Mouse (Mus musculus) C2C12 (cell line): ENCODE data around the gene Ssbp3. TPM values are rescaled to one million over a fixed set of nuclear protein-coding genes. Genes with fewer than 3 reads are reported as not detected.

Experiments used
- H3K27me3 ChIP-seq: one replicate; pipeline ENCODE4 v1.6.1; 2011; ENCODE audit not compliant: control insufficient read depth, insufficient read depth, insufficient read length
- H3K36me3 ChIP-seq: one replicate; pipeline ENCODE4 v1.6.1; 2011; ENCODE audit not compliant: control insufficient read depth, insufficient read depth
- H3K4me3 ChIP-seq: one replicate; pipeline ENCODE4 v1.5.1; 2011; ENCODE audit warnings: mild to moderate bottlenecking, control low read depth; ENCODE audit not compliant: poor library complexity, insufficient read depth, severe bottlenecking
- H3K79me2 ChIP-seq: one replicate; pipeline ENCODE4 v1.6.1; 2011; ENCODE audit not compliant: control insufficient read depth, insufficient read depth
- H3K79me3 ChIP-seq: one replicate; pipeline ENCODE4 v1.6.1; 2011; ENCODE audit warnings: low read depth, control low read depth
- H3ac ChIP-seq: one replicate; pipeline ENCODE3; 2011; ENCODE audit warnings: low read depth; ENCODE audit not compliant: control insufficient read depth, insufficient read length
- CEBPB ChIP-seq: IDR thresholded peaks from one replicate; pipeline ENCODE4 v1.6.1; 2011; ENCODE audit warnings: low read depth, mild to moderate bottlenecking, control low read depth, moderate library complexity
- CTCF ChIP-seq: IDR thresholded peaks from one replicate; pipeline ENCODE4 v1.5.1; 2011; ENCODE audit not compliant: control insufficient read depth, insufficient read depth, insufficient read length
- FOSL1 ChIP-seq: IDR thresholded peaks from one replicate; pipeline ENCODE4 v1.8.0; 2011; ENCODE audit warnings: mild to moderate bottlenecking, low read length; ENCODE audit not compliant: poor library complexity, insufficient read depth, severe bottlenecking
- MAX ChIP-seq: IDR thresholded peaks from one replicate; pipeline ENCODE4 v1.6.1; 2011; ENCODE audit warnings: mild to moderate bottlenecking, control low read depth
- MYOD1 ChIP-seq: IDR thresholded peaks from one replicate; pipeline ENCODE4 v1.6.1; 2011; ENCODE audit warnings: low read depth; ENCODE audit not compliant: control insufficient read depth, insufficient read length
- MYOG ChIP-seq: IDR thresholded peaks from one replicate; pipeline ENCODE4 v1.6.1; 2011; ENCODE audit not compliant: control insufficient read depth, insufficient read length; ENCODE audit errors: extremely low read depth
- USF1 ChIP-seq: IDR thresholded peaks from one replicate; pipeline ENCODE4 v1.6.1; 2011; ENCODE audit warnings: low read depth, mild to moderate bottlenecking, control low read depth, moderate library complexity
- polyA plus RNA-seq: library from polyadenylated mRNA; unstranded; fragments of >200 nt; fragmentation: generic; extraction: Trizol; gene quantifications from one replicate; pipeline ENCODE4 v1.2.1, GENCODE M21; 2012; ENCODE audit warnings: missing spikeins

Gene Ssbp3
- polyA plus RNA-seq, 1 experiment = 74.7 TPM

GRCm38 (mm10) chr4:106922919-106923318 lies 12.4 kb downstream of the Ssbp3 start:
- no peak for TF ChIP-seq CTCF
- no peak for TF ChIP-seq USF1
- TF ChIP-seq MAX = no peak
- no peak for TF ChIP-seq MYOG
- TF ChIP-seq FOSL1 = no peak
- no peak for TF ChIP-seq CEBPB
- no peak for TF ChIP-seq MYOD1
- peaks cover 99% of the 10 kb centered on the region for H3K79me2 ChIP-seq
- peaks cover 81% of the 10 kb centered on the region for H3K36me3 ChIP-seq
- H3ac ChIP-seq = no peak overlapping the region
- no peaks in the 10 kb centered on the region for H3K27me3 ChIP-seq
- H3K4me3 ChIP-seq = no peak overlapping the region
- H3K79me3 ChIP-seq = peaks cover 47% of the 10 kb centered on the region

DNA sequence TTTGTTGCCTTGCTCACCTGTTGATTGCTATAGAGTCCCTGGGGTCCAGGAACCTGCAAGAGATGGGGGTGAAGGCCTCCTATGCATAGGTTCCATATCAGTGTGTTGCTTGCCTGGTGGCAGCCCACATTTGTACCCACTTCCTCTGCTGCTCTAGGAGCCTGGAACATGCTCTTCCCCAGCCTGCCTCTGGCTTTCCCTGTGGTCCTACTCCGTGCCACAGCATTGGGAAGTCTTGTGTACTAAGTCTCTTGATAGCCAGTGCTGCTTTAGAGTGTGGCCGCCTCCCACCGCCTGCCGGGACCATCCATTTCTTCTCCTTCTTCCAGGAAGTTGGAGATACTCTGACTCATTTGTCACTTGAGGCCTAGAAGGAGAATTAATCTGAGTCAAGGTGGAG lies 13.7 kb downstream of the Ssbp3 start:
- Histone ChIP-seq H3K79me2 (peaks cover 99% of the 10 kb centered on the region), H3ac (no peak overlapping the region), H3K79me3 (peaks cover 53% of the 10 kb centered on the region), H3K27me3 (no peaks in the 10 kb centered on the region), H3K36me3 (peaks cover 78% of the 10 kb centered on the region), H3K4me3 (no peak overlapping the region)
- TF ChIP-seq MAX = no peak
- TF ChIP-seq CTCF = no peak
- TF ChIP-seq CEBPB = no peak

DNA sequence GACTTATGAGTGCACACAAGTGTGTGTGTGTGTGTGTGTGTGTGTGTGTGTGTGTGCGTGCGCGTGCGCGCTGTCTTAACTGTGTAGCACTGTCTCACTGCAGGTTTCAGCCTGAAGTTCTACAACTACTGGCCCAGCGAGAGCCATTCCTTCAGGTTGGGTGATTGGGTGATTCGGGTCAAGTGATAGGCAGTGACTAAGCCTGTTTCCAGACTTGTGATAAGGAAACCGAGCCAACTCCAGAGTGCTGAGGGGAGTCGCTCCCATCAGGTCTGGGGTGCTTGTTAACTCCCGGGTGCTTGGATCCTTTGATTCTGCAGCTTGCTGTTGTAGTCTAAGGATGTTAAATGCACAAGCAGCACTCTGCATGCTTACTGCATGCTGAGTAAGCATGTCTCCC lies 14.4 kb downstream of the Ssbp3 start:
- Histone ChIP-seq H3K36me3 (peaks cover 72% of the 10 kb centered on the region), H3K79me2 (peaks cover 99% of the 10 kb centered on the region)
- TF ChIP-seq FOSL1 = no peak
- TF ChIP-seq USF1 = no peak
- TF ChIP-seq MYOD1 = no peak
- no peak for TF ChIP-seq MYOG
- no peak for TF ChIP-seq CEBPB
- TF ChIP-seq CTCF = no peak
- TF ChIP-seq MAX = no peak

DNA sequence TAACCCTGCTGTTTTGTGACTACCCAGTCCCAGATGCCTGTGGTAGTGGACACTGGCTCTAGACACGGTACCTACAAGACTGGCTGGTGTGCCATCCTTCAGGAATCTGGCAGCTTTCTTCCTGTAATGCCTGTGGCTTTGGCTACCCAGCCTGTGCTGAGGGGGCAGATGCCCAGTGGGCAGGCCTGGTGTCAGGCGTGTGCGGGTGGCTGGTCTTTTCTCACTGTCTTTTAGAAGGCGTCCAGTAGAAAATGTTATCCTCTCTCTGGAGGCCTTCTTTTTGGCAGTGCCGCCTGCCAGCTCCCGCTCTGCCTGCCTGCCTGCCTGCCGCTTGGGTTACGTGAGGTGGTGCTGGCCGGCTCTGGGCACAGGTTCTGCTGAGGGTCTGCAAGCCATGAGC lies 15.9 kb downstream of the Ssbp3 start:
- Histone ChIP-seq H3K4me3 (no peak overlapping the region), H3K36me3 (peaks cover 70% of the 10 kb centered on the region), H3K79me2 (peaks cover 98% of the 10 kb centered on the region), H3K27me3 (no peaks in the 10 kb centered on the region), H3ac (no peak overlapping the region), H3K79me3 (peaks cover 47% of the 10 kb centered on the region)
- no peak for TF ChIP-seq FOSL1
- TF ChIP-seq USF1 = no peak
- no peak for TF ChIP-seq CTCF
- no peak for TF ChIP-seq MAX

More for the DNA sequence above, 14.4 kb downstream of the Ssbp3 start:
- no peaks in the 10 kb centered on the region for H3K27me3 ChIP-seq
- no peak overlapping the region for H3K4me3 ChIP-seq
- H3K79me3 ChIP-seq = peaks cover 48% of the 10 kb centered on the region
- H3ac ChIP-seq = no peak overlapping the region

DNA sequence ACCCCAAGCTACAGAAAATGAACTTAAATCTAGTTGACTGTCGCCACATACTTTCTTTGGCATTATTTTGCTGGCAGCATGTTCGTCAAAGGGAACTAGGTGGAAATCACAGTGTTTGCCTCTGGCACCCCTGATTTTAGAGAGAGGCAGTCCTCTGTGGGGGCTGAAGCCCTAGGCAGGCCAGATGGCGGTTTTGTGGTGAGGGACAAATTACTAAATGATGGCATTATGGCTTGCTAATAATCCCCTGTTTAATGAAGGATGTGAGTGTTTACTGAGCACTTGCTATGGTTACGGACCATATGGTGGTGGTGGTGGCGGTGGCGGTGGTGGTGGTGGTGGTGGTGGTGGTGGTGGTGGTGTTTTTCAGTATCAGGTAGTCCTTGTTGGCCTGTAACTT lies 16.5 kb downstream of the Ssbp3 start:
- H3K36me3 ChIP-seq = peaks cover 65% of the 10 kb centered on the region
- peaks cover 47% of the 10 kb centered on the region for H3K79me3 ChIP-seq
- TF ChIP-seq MYOD1 = no peak
- no peak for TF ChIP-seq MYOG
- no peak for TF ChIP-seq MAX
- no peak for TF ChIP-seq CTCF
- TF ChIP-seq CEBPB = no peak
- no peak for TF ChIP-seq USF1
- no peak for TF ChIP-seq FOSL1

GRCm38 (mm10) chr4:106928961-106929360 lies 18.5 kb downstream of the Ssbp3 start:
- peaks cover 99% of the 10 kb centered on the region for H3K79me2 ChIP-seq
- peaks cover 37% of the 10 kb centered on the region for H3K79me3 ChIP-seq
- no peak overlapping the region for H3ac ChIP-seq
- H3K4me3 ChIP-seq = no peak overlapping the region
- peaks cover 68% of the 10 kb centered on the region for H3K36me3 ChIP-seq
- no peaks in the 10 kb centered on the region for H3K27me3 ChIP-seq
- TF ChIP-seq FOSL1 = no peak
- no peak for TF ChIP-seq MAX
- TF ChIP-seq CEBPB = no peak
- no peak for TF ChIP-seq MYOD1
- no peak for TF ChIP-seq CTCF

More for the DNA sequence above, 16.5 kb downstream of the Ssbp3 start:
- Histone ChIP-seq H3K27me3 (no peaks in the 10 kb centered on the region), H3K4me3 (no peak overlapping the region), H3ac (no peak overlapping the region), H3K79me2 (peaks cover 99% of the 10 kb centered on the region)
